Mouse (Mus musculus) stomach, postnatal 0 days (tissue): Measurements from ENCODE around the gene Pfkfb4. TPM values are rescaled to one million over a fixed set of nuclear protein-coding genes. Genes with fewer than 3 reads are reported as not detected.
A peak's percentile ranks its signal among the peaks of the same experiment; 100 is the strongest.

Experiments
- ATAC-seq: fragments of 200-750 bp; cut with Nextera tagmentation; 2 replicates; pipeline ENCODE4 v1.8.0; 2017; ENCODE audit not compliant: low FRiP score, low TSS enrichment
- DNase-seq: peaks from one replicate; pipeline ENCODE4 v3.0.0-alpha.2; 2016; ENCODE audit warnings: low spot score
- H3K27ac ChIP-seq: fragments of 300-500 bp; sonication (generic); replicated peaks from 2 replicates; pipeline ENCODE4 v1.5.1; 2014; ENCODE audit warnings: mild to moderate bottlenecking, control low read depth
- H3K27me3 ChIP-seq: fragments of 300-500 bp; sonication (generic); 2 replicates; pipeline ENCODE4 v1.6.1; 2014; ENCODE audit warnings: low read length; ENCODE audit not compliant: control insufficient read depth, insufficient read depth
- H3K36me3 ChIP-seq: fragments of 300-500 bp; sonication (generic); 2 replicates; pipeline ENCODE4 v1.6.1; 2014; ENCODE audit warnings: low read length, mixed read lengths; ENCODE audit not compliant: control insufficient read depth, insufficient read depth
- H3K4me1 ChIP-seq: fragments of 300-500 bp; sonication (generic); replicated peaks from 2 replicates; pipeline ENCODE4 v1.6.1; 2014; ENCODE audit warnings: antibody characterized with exemption; ENCODE audit not compliant: control insufficient read depth, insufficient read depth
- H3K4me2 ChIP-seq: fragments of 300-500 bp; sonication (generic); replicated peaks from 2 replicates; pipeline ENCODE4 v1.6.1; 2014; ENCODE audit warnings: low read depth, mild to moderate bottlenecking, control low read depth, moderate library complexity
- H3K4me3 ChIP-seq: fragments of 300-500 bp; sonication (generic); 2 replicates; pipeline ENCODE4 v1.5.1; 2014; ENCODE audit warnings: low read depth, low read length, control low read depth
- H3K9ac ChIP-seq: fragments of 300-500 bp; sonication (generic); 2 replicates; pipeline ENCODE4 v1.6.1; 2014; ENCODE audit warnings: mild to moderate bottlenecking, low read length, control low read depth, mixed read lengths
- H3K9me3 ChIP-seq: fragments of 300-500 bp; sonication (generic); 2 replicates; pipeline ENCODE4 v1.6.1; 2016; ENCODE audit warnings: low read length; ENCODE audit not compliant: control insufficient read depth
- CTCF ChIP-seq: IDR thresholded peaks from 2 replicates; pipeline ENCODE4 v1.5.1; 2016; ENCODE audit warnings: antibody characterized with exemption, low read depth, mild to moderate bottlenecking, moderate library complexity
- EP300 ChIP-seq: optimal IDR thresholded peaks from 2 replicates; pipeline ENCODE3; 2016; ENCODE audit warnings: antibody characterized with exemption
- WGBS: fragments of 180-500 bp; shearing (Covaris S2); extraction: QIAGEN DNeasy Blood & Tissue Kit; methylation state at CpG from one replicate; pipeline ENCODE4 v1.1.7; 2014; 5-methylcytosine and 5-hydroxymethylcytosine counted together
- polyA plus RNA-seq: library from polyadenylated mRNA; unstranded; fragments of >200 nt; fragmentation: Nextera tagmentation; extraction: Ambion mirVana; gene quantifications from 2 replicates; pipeline ENCODE4 v1.2.1, GENCODE M21; 2015

Pfkfb4 gene
- polyA plus RNA-seq, 1 experiment from 2014 or later: 10.3 TPM

DNA sequence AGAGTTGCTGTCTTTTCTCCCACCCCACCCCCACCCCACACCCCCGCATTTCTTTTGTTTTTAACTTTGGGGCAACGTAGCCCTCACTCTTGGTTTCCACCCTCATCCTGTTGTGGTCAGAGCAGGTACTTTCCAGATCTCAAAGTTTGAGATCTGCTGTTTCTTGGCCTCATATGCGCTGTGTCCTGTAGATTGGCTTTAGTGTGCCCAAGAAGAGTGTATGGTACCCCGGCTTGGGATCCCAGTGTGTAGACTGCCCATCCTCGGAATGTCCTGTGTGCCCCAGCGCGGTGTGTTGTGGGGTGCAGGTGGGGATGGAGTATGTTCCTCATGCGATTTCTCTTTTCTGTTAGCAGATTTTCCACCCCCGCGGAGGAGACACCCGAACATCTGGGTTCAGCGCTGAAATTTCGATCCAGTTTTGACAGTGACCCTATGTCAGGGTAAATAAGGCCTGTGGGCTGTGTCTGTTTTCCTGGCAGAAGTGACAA lies 59.5 kb downstream of the Pfkfb4 start:
- Histone ChIP-seq H3K4me2 (no peak overlapping the region), H3K9me3 (no peaks in the 10 kb centered on the region), H3K4me3 (no peak overlapping the region), H3K36me3 (peaks cover 4% of the 10 kb centered on the region; the same call in 1 of the 2 replicates), H3K9ac (no peak overlapping the region), H3K27ac (no peak overlapping the region), H3K4me1 (0 out of 2 replicates have a peak, but pooled peaks cover 2% of the 10 kb centered on the region), H3K27me3 (no peaks in the 10 kb centered on the region)
- TF ChIP-seq CTCF (no peak), EP300 (no peak)
- ATAC-seq: no peak
- no peak for DNase-seq
- WGBS: 88% methylated on average over 13 of the region's 13 CpGs

DNA sequence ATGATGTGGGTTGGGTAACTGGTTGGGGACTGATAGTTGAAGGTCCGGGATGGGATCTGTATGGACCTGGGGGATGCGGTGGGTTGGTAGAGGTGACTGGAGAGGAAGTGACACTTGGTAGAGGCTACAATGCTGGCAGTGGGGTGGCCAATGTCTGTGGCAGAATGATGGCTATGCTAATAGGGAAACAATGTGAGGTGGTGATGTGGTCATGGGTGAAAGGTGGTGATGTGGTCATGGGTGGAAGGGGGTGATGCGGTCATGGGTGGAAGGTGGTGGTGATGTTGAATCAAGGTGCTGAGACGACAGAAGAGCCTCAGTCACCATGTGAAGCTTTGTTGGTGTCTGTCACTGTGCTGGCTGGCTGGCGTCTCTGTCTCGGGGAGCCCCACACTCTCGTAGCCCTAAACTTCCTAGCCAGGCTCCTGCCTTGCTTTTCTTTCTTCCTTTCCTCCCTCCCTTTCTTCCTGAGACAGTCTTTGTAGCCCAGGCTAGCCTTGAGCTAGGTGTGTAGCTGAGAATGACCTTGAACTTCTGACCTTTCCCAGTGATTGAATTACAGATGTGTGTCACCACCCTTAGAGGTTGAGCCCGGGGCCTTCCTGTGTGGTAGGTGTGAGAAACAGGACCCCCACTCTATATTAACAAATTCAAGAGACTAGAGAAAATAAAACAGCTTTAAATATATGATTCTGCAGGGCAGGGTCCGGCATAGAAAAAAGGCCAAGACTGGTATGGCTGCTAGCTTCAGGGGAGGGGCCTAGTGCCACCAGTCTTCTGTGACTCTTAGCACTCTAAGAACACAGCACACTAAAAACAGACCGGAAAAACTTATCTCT lies 60.3 kb downstream of the Pfkfb4 start:
- H3K9ac ChIP-seq: no peak overlapping the region
- no peak overlapping the region for H3K4me3 ChIP-seq
- H3K27ac ChIP-seq: no peak overlapping the region
- 0 out of 2 replicates have a peak, but pooled peaks cover 2% of the 10 kb centered on the region for H3K4me1 ChIP-seq
- H3K27me3 ChIP-seq: no peaks in the 10 kb centered on the region
- no peaks in the 10 kb centered on the region for H3K9me3 ChIP-seq
- TF ChIP-seq CTCF: no peak
- no peak for TF ChIP-seq EP300
- H3K36me3 ChIP-seq: peaks cover 12% of the 10 kb centered on the region
- ATAC-seq (no peak), DNase-seq (no peak)
- WGBS: 90% methylated on average over 10 of the region's 10 CpGs
- no peak overlapping the region for H3K4me2 ChIP-seq

DNA sequence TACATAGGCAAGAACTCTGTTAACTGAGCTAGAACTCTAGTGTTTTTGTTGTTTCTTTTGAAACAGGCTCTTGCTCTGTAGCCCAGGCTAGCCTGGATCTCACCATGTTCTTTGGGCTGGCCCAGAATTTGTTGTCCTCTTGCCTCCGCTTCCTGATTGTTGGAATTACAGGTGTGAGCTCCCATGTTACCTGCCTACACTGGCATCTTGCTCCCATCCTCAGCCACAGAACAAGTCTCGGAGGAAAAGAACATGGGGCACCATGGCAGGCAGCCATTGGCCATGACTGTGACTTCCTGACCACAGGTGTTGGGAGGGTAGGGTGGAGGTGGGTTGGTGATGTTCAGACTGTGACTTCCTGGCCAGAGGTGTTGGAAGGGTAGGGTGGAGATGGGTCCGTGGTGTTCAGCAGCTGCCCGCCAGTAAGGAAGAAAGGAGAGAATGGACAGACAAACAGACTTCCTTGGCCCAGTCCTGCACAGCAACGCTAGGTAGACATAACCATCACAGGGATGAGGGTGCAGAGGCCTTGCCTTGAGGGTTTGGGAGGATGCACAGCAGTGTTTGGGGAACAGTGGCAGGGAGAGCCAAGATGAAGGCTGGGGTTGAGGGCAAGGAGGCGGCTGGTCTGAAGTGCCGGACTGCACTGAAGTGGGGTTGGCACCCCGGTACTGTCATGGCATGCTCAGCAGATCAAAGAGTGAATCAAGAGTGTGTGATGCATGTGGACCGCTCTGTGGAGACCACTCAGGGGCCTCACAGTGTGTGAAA lies 61.1 kb downstream of the Pfkfb4 start:
- 90% methylated on average over 9 of the region's 9 CpGs for WGBS
- H3K4me1 ChIP-seq: 0 out of 2 replicates have a peak, but pooled peaks cover 2% of the 10 kb centered on the region
- no peaks in the 10 kb centered on the region for H3K9me3 ChIP-seq
- H3K27ac ChIP-seq: no peak overlapping the region
- no peak overlapping the region for H3K9ac ChIP-seq
- peaks cover 18% of the 10 kb centered on the region for H3K36me3 ChIP-seq
- TF ChIP-seq CTCF: no peak
- TF ChIP-seq EP300: no peak
- no peak for ATAC-seq
- H3K4me3 ChIP-seq: no peak overlapping the region
- H3K27me3 ChIP-seq: no peaks in the 10 kb centered on the region
- no peak overlapping the region for H3K4me2 ChIP-seq
- DNase-seq: no peak

DNA sequence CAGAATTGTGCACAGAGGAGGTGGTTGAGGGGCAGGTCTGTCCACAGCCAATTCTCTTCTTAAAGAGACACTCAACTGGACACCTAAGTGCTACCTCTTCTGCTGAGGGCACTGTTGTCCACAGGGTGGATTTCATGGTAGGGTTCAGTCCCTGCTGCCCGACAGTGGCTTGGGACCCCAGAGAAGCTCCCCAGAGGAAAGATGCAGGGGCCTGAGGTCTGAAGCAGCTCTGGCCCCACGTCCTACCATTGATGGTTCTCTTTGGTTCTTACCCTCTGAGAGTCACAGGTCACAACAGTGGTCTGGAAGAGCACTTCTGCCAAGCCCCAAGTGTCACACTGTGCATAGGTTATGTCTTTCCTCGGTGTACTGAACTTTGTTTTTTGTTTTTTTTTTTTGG lies 61.8 kb downstream of the Pfkfb4 start:
- H3K36me3 ChIP-seq: peaks cover 21% of the 10 kb centered on the region
- WGBS: 81% methylated on average over 3 of the region's 3 CpGs

DNA sequence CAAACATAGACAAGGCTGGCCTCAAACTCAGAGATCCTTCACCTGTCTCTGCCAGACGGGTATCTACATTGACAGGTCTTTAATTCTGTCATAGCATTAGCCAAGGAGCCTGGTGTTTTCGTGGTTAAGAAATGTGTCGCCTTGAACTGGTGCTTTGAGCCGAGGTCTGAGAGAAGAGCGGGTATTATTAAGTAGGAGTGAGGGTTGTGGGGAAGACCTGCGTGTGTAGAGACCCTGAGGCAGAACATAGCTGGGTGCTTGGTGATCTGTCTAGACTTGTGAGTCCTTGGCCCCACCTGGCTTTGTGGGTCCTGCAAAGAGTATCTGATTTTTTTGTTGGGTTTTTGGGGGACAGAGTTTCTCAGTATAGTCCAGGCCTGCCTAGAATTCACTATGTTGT lies 62.3 kb downstream of the Pfkfb4 start:
- DNase-seq (no peak), ATAC-seq (no peak)
- Histone ChIP-seq H3K9me3 (no peaks in the 10 kb centered on the region), H3K9ac (no peak overlapping the region), H3K4me1 (0 out of 2 replicates have a peak, but pooled peaks cover 6% of the 10 kb centered on the region), H3K36me3 (peaks cover 21% of the 10 kb centered on the region), H3K4me2 (no peak overlapping the region), H3K27ac (peak overlapping the region; percentile 88), H3K27me3 (no peaks in the 10 kb centered on the region), H3K4me3 (no peak overlapping the region)
- TF ChIP-seq CTCF (no peak), EP300 (no peak)
- WGBS: 63% methylated on average over 6 of the region's 6 CpGs

More for the DNA sequence above, 61.8 kb downstream of the Pfkfb4 start:
- H3K4me1 ChIP-seq: 0 out of 2 replicates have a peak, but pooled peaks cover 2% of the 10 kb centered on the region
- H3K9me3 ChIP-seq: no peaks in the 10 kb centered on the region
- ATAC-seq (no peak), DNase-seq (no peak)
- no peak for TF ChIP-seq CTCF
- TF ChIP-seq EP300: no peak
- no peak overlapping the region for H3K9ac ChIP-seq
- no peak overlapping the region for H3K4me3 ChIP-seq
- no peak overlapping the region for H3K4me2 ChIP-seq
- no peaks in the 10 kb centered on the region for H3K27me3 ChIP-seq
- H3K27ac ChIP-seq: no peak overlapping the region
